Mouse (Mus musculus) myocyte (in vitro differentiated cells): ENCODE data around the gene Arhgef3.

Source experiments
- E2F4 ChIP-seq: IDR thresholded peaks from one replicate; pipeline ENCODE4 v1.6.1; 2011; ENCODE audit warnings: mild to moderate bottlenecking, control low read depth, moderate library complexity; ENCODE audit not compliant: insufficient read depth
- MAX ChIP-seq: IDR thresholded peaks from one replicate; pipeline ENCODE4 v1.6.1; 2011; ENCODE audit warnings: low read depth, mild to moderate bottlenecking, control low read depth
- MYOD1 ChIP-seq, 3 experiments: IDR thresholded peaks; one replicate each; pipeline ENCODE4 v1.6.1; 2011; ENCODE audit warnings: control low read depth in 2 of 3, low read depth in 2 of 3, mild to moderate bottlenecking in 2 of 3, moderate library complexity in 1 of 3; ENCODE audit not compliant: insufficient read length in 2 of 3, control insufficient read depth in 1 of 3
- POLR2A ChIP-seq: IDR thresholded peaks from one replicate; pipeline ENCODE4 v1.6.1; 2011; ENCODE audit warnings: low read depth, mild to moderate bottlenecking, control low read depth, moderate library complexity; ENCODE audit not compliant: insufficient read length
- POLR2AphosphoS2 ChIP-seq: IDR thresholded peaks from one replicate; pipeline ENCODE4 v1.6.1; 2011; ENCODE audit warnings: low read depth, control low read depth; ENCODE audit not compliant: insufficient read length
- TCF12 ChIP-seq: IDR thresholded peaks from one replicate; pipeline ENCODE4 v1.6.1; 2011; ENCODE audit warnings: mild to moderate bottlenecking, control low read depth; ENCODE audit not compliant: poor library complexity, insufficient read depth, severe bottlenecking
- TCF3 ChIP-seq: IDR thresholded peaks from one replicate; pipeline ENCODE4 v1.6.1; 2011; ENCODE audit warnings: low read depth, control low read depth; ENCODE audit not compliant: insufficient read length
- USF1 ChIP-seq: IDR thresholded peaks from one replicate; pipeline ENCODE4 v1.6.1; 2011; ENCODE audit warnings: low read depth, mild to moderate bottlenecking, control low read depth, moderate library complexity

- TF ChIP-seq POLR2A (no peak), E2F4 (no peak), TCF12 (no peak), USF1 (no peak), MYOD1 (IDR thresholded peaks at IDR 0.05; ENCODE audit: control insufficient read depth in 1 of 3, insufficient read length in 2 of 3, low read depth in 2 of 3) (no peak), MAX (no peak), TCF3 (no peak), POLR2AphosphoS2 (no peak)
Measured at GRCm38 (mm10) chr14:27430280-27430679, 315.6 kb downstream of the Arhgef3 start.
